Mouse (Mus musculus) gastrocnemius, postnatal 14 days (tissue): ENCODE measurements around the gene Gm8206. TPM values are rescaled to one million over a fixed set of nuclear protein-coding genes. Genes with fewer than 3 reads are reported as not detected.
A peak's percentile ranks its signal among the peaks of the same experiment; 100 is the strongest.
"Not testable (repeated sequence)": the region's sequence is repeated elsewhere in the genome, so short reads cannot be mapped to it uniquely, and the experiment has no call there.

Source experiments
- DNase-seq: peaks from one replicate; pipeline ENCODE4 v3.0.0; 2021; ENCODE audit warnings: mixed read lengths
- intact Hi-C: fragments of 180-260 bp; cut with DNase I; formaldehyde crosslinking; loops from one replicate; pipeline ENCODE4 v1.15.1; 2025; ENCODE audit warnings: low total_unique reads
- long read RNA-seq, 2 experiments: library from polyadenylated mRNA; stranded (forward); transcript quantifications; one replicate each; pipeline ENCODE4 v2.0.0; 2021
- total RNA-seq, 2 experiments: library from RNA; stranded (reverse); gene quantifications; 2 replicates each; pipeline ENCODE4 v1.2.3; 2021

Gm8206 gene
- under 1 TPM in 1 of 2 experiments, not detected in 1; 0.41 TPM for total RNA-seq
- long read RNA-seq, experiment 1 = 0 reads
- long read RNA-seq, experiment 2 = 0 reads

DNA sequence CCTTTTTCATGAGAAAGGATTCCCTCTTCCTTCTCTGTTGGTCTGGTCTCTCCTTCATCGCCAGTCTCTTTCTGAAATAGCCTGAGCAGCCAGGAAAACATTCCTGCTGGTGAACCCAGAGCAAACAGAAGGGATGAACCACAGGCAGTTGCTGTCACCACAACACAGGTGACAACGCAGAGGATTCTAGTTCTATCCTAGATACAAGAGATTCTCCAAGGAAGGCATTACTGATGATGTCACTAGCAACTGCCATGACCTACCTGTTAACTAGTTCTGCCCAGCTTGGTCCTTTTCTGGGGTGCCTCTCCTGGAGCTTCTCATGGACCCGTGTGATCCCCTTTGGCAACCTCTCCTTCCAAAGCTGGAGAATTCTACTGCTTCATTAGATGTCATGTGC, at the start of gene Gm8206:
Gene Gm8206 (minus strand): TSS at position 101 of the 400 bp plus-strand sequence.
- intact Hi-C loops, DNase-seq: not testable (repeated sequence)

DNA sequence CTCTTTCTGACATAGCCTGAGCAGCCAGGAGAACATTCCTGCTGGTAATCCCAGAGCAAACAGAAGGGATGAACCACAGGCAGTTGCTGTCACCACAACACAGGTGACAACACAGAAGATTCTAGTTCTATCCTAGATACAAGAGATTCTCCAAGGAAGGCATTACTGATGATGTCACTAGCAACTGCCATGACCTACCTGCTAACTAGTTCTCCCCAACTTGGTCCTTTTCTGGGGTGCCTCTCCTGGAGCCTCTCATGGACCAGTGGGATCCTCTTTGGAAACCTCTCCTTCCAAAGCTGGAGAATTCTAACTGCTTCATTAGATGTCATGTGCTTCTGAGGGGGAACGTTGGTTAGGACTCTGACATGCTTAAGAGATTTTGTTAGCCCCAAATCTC, 32.0 kb upstream of the Gm8206 start, which contains the start of gene Gm3476:
Gene Gm3476 (minus strand): TSS at position 101 of the 400 bp plus-strand sequence.
- intact Hi-C loops = not testable (repeated sequence)

DNA sequence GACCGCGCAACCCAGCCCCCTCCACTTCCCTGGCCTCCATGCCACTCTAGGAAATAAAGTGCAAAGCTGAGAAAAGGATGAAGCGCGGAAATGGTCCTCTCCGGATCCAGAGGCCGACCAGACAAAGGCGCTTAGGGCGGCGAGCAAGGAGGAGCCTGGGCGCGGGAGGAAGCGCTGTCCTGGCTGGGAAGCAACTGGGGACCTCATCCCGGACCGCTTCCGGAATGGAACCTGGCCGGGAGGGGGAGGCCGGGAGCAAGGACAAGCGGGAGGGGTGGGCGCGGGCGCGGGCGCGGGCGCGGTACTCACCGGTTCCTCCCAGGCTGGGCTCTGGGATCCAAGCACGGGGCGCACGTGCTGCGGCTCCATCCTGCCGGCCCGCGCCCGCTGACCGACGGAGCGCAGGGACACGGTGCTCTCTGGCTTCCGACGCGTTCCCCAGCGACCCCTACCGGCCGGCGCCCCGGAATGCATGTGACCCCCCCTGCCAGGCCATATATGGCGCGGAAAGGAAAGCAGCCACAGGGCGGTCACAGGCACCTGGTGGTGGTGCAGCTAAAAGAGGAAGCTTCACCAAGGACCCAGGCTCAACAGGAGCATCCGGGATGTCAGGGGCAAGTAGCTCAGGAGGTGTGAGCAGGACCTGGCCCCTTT, 14.7 kb upstream of the Gm8206 start, which contains the start of gene Gm3468:
Gene Gm3468 (minus strand): TSS at position 394 of the 654 bp plus-strand sequence.
- intact Hi-C loops = not testable (repeated sequence)
- peak; percentile 36 for DNase-seq

More for the DNA sequence above, 32.0 kb upstream of the Gm8206 start, which contains the start of gene Gm3476:
- DNase-seq = not testable (repeated sequence)

DNA sequence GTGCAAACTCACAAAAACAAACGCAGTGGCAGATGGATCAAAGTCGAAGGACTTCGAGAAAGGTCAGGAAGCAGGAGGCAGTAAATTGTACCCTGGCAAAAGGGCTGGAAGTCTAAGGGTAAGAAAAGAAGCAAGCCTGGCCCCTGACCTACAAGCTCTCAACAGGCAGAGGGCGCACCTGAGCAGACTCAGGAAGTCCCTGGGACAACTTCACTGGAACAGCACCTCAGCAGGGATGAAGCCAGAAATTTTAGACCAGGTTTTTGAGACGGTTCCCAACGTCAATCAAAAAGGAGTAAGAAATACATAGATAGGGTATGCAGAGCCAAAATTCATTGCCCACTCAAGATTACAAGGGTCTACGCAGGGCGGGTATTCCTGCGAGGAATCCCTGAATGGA, 13.8 kb upstream of the Gm8206 start:
- intact Hi-C loops, DNase-seq: not testable (repeated sequence)

DNA sequence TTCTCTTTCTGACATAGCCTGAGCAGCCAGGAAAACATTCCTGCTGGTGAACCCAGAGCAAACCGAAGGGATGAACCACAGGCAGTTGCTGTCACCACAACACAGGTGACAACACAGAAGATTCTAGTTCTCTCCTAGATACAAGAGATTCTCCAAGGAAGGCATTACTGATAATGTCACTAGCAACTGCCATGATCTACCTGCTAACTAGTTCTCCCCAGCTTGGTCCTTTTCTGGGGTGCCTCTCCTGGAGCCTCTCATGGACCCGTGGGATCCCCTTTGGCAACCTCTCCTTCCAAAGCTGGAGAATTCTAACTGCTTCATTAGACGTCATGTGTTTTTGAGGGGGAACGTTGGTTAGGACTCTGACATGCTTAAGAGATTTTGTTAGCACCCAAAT, 35.6 kb downstream of the Gm8206 start, which contains the start of gene Gm6337:
Gene Gm6337 (minus strand): TSS at position 101 of the 400 bp plus-strand sequence.
- intact Hi-C loops, DNase-seq: not testable (repeated sequence)

DNA sequence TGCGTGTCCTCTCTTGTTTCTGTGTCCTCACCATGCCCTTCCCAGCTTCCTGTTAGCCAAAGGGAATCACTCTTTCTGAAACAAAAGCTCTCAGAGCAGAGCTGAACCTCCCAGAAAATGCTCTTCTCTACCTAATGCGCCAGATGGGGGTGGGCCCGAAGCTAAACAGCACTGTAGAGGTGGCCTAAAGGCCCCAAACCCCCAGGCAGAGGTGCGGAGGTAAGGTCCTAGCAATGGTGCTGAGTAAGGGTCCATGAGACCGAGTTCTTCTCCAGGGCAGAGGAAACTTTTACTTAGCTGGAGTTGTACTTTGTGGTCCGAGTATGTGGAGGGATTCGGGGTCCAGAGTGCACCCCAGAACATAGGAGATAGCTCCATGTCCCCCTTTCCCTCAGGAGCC, 106.6 kb downstream of the Gm8206 start:
- DNase-seq = peak; percentile 5

DNA sequence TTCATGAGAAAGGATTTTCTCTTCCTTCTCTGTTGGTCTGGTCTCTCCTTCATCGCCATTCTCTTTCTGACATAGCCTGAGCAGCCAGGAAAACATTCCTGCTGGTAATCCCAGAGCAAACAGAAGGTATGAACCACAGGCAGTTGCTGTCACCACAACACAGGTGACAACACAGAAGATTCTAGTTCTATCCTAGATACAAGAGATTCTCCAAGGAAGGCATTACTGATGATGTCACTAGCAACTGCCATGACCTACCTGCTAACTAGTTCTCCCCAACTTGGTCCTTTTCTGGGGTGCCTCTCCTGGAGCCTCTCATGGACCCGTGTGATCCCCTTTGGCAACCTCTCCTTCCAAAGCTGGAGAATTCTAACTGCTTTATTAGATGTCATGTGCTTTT, 114.7 kb downstream of the Gm8206 start, which contains the start of gene Gm3453:
Gene Gm3453 (minus strand): TSS at position 101 of the 400 bp plus-strand sequence.
- DNase-seq, intact Hi-C loops: not testable (repeated sequence)

More for the DNA sequence above, 106.6 kb downstream of the Gm8206 start:
- intact Hi-C loops = not testable (repeated sequence)

Other genes starting within 250 kb of the Gm8206 start
- under 1 TPM; 0.53 to 0.97 TPM for gene Gm8237, start 213.6 kb downstream of the Gm8206 start, total RNA-seq
- under 1 TPM; 0.21 to 0.60 TPM for gene Gm3248, start 132.2 kb downstream of the Gm8206 start, total RNA-seq
- not detected for gene Gm3453, start 114.8 kb downstream of the Gm8206 start, total RNA-seq
- not detected for gene Gm6337, start 35.7 kb downstream of the Gm8206 start, total RNA-seq
- under 1 TPM in 1 of 2 experiments, not detected in 1; 0.33 TPM for gene Gm3468, start 14.7 kb upstream of the Gm8206 start, total RNA-seq
- gene Gm3476, start 31.9 kb upstream of the Gm8206 start, total RNA-seq = not detected
- gene Gm21560, start 125.3 kb upstream of the Gm8206 start, total RNA-seq = under 1 TPM; 0.39 to 0.40 TPM
- under 1 TPM in 1 of 2 experiments, not detected in 1; 0.53 TPM for gene Gm3411, start 193.3 kb upstream of the Gm8206 start, total RNA-seq
- not detected for gene Gm21103, start 210.9 kb upstream of the Gm8206 start, total RNA-seq
- gene Gm3618, start 249.7 kb upstream of the Gm8206 start, total RNA-seq = not detected